Mouse (Mus musculus) cerebellum, postnatal 10 days (tissue): ENCODE results near the gene Macrod2.

Source experiments
- DNase-seq, 2 experiments: peaks; one replicate each; pipeline ENCODE4 v3.0.0; 2021; ENCODE audit warnings: mixed read lengths in 2 of 2

Gene Macrod2

DNA sequence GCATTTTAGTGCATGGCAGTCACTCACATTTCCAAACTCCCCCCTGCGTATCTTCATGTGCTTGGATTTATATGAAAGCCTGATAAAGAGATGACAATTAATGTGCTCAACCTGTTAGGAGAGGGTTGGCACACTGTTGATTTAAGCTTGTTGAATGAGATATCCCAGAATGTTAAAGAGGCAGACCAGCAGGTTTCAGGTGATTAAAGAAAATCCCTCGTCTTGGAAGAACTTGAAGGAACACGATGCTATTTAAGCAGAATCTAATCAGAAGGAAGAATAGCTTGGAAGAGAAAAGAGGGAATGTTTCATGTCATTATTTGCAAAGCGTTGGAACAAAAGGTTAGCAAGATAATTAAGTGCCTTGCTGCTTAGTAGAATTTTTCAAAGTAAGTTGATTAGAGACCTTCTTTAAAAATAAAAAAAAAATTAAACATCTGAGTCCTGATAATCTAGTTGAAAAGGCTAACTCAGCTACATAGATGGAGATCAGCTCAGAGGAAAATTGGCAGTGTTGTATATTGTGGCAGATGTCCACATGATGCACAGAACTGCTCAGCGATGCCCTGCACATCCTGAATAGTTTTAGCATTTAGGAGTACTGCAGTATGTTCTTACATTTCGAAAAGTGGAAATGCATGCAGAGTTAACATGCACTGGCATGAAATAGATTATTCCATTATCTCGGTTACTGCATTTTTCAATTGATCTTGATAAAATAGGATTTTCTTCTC lies 518.7 kb downstream of the Macrod2 start:
- DNase-seq = peak in 1 of 2 experiments; percentile 14

DNA sequence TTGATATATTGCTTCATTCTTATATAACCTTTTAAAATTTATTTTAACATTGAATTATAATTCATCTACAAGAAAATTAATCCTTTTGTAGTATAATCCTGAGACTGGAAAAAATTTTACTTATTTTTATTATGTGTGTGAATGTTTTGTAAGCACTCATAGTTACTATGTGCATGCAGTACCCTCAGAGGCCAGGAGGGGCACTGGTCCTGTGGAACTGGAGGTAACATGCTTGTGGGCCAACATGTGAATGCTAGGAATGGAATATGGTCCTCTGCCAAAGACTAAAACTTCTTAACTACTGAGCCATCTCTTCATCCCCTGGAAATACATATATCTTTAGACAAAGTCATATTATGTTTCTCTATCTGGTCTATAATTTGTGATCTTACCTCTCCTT lies 531.8 kb downstream of the Macrod2 start:
- peak in 1 of 2 experiments; percentile 10 for DNase-seq

DNA sequence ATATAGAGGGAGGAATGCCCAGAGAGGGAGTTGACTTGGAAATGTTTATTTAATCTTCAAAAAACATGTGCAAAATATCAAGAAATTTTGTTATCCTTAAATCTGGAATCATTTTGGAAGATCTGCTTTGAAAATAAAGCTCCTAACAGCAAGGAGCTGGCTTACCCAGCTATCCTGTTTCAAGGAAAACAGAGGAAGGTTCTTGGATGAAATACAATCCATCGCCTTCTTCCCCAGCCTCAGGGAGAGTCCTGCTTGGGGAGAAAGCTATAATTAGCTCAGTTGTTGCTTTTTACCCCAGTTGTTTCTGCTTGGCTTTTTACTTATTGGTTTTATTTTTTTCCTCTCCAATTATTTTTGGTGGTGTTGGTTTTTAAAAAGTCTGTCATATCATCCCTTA lies 539.4 kb downstream of the Macrod2 start:
- no peak for DNase-seq

DNA sequence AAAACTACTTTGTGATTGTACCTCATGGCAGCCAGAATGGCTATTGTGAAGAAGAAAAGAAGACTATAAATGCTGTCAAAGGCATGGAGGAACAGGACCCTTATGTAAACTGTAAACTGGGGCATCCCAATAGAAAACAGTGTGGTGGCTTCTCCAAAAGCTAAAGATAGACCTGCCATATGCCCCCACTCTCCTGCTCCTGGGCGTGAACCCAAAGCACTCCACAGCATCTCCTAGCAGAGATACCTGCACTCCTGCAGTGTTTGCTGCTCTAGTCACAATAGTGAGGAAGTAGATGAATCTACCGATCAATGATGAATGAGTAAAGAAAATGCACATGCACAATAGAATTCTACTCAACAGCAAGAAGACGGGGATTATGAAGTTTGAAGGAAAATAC lies 554.4 kb downstream of the Macrod2 start:
- DNase-seq = peak; percentile 67

DNA sequence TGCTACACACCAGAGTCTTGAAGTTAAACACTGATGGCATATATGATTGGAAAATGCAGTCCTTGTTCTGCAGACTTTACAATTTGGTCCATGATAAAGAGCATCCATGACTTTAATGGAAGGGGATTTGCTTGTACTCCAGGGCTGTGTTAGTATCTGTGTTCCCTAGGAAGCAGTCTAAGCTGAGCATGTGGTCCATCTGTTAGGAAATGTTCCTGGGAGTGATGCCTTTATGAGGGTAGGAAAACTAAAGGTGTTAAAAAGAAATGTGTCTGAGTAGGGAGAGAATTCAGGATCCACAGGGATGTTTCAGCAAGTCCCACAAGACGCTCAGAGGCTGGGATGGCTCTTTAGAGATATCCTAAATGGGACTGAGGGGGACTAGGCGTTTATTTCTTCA lies 564.1 kb downstream of the Macrod2 start:
- peak in 1 of 2 experiments; percentile 9 for DNase-seq

DNA sequence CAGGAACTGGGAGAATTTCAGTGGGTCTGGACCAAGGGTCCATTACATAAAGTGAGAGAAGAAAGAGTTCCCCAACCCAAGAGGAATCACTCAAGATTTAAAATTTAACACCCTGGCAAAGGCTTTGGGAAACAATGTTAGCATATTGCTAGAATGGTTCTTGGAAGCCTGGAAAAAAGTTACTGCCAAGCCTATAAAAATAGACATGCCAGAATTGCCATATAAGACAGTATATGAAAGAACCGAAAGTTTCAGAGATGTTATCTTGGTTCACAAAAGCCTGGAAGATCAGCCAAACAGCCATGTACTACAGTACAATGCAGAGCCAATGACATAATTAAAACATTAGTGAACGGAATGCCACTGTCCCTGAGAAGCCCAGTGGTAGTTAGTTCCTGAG lies 575.1 kb downstream of the Macrod2 start:
- no peak for DNase-seq

DNA sequence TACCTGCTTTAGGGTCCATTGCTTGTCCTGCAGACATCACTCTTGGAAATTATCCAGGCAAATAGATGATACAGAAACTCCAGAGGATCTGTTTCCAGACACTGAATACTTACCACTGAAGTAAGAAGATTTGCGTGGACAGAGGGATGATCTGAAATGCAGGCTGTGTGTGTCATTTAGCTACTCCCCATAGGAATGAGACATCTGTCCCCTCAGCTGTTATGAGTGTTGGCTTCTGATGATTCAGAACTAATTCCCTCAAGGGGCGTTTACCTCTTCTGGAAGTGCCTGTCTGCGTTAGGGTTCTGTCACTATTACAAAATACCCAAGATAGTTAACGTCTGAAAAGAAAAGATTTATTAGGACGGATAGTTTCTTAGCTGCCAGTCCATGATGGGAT lies 576.7 kb downstream of the Macrod2 start:
- no peak for DNase-seq

DNA sequence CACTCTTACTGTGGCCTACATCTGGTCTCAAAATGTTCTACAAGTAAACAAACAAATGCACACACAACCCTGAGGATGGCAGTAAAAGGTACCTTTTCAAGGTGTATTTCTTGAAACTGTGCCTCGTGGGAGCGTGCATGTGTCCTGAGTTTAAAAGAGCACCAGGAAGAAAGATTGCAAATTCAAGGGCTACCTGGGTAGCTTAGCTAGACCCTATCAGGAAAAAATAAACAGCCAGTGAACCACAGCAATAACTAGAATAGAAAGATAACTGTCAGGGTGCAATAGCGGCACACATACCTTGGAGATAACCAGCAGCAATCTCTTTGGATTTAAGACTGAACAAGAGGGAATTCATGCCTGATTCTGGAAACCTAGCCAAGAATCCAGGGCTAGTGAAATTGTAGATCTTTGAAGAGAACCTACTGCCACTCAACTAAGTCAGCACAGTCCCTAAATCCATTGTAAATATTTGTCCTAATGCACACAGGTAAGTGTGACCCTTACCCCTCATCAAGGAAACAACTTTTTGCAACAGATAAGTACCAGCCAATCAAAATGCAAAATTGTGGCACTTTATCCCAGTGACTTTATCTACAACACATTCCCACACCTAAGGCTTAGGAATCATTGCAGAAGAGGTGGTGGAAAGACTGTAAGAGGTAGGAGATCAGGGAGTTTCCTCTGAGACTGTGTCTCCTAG lies 590.7 kb downstream of the Macrod2 start:
- DNase-seq = no peak

DNA sequence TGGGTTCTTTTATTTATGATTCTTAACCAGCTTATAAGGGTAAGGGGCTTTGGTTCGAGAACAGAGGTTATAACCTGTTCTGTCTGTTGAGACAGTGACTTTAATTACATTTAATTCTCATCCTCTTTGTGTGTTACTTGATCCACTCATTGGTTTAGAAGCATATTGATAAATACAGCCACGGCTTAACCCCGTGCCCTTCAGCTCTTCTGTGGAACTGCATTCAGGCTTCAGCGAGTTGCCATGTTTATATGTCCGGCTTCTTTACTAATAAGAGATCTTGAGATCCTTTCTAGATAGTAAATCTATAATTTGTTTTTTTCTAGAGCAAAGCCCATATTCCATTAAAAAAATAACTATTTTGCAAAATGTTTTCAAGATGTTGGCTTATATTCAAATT lies 608.7 kb downstream of the Macrod2 start:
- no peak for DNase-seq

DNA sequence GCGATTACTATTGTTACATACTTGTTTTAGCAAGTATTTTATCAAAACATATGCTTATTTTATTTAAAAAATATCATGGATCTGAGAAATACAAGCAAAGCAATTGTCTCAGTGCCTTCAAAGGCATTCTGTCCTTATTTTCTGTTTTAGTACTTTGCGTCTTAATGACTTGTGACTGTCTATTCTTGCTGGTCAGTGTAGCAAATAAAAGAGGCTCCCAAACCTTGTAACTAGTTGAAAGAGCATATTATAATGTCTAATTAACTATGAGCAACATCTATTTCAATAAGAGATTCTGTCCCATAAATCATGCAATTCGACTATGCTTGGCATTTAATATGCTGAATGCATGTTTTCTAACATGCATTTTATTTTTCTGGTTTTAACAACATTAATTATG lies 609.2 kb downstream of the Macrod2 start:
- DNase-seq = no peak

DNA sequence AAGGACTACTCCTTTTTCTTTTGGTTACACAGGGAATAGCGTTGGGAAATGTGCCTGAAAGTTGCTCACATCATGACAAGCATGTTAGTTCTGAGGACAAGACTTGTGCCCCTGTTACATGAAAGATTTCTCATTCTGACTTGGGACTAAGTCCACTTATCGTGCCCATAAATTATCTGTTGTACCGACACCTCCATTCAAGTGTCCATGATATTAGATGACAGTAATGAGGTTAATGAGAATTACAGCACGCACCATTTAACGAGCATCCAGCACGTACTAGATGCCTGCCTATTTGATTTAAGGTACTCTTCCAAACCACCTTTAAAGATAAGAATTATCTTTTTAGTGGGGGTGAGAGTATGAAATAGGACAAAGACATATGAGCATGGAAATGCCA lies 610.5 kb downstream of the Macrod2 start:
- no peak for DNase-seq

DNA sequence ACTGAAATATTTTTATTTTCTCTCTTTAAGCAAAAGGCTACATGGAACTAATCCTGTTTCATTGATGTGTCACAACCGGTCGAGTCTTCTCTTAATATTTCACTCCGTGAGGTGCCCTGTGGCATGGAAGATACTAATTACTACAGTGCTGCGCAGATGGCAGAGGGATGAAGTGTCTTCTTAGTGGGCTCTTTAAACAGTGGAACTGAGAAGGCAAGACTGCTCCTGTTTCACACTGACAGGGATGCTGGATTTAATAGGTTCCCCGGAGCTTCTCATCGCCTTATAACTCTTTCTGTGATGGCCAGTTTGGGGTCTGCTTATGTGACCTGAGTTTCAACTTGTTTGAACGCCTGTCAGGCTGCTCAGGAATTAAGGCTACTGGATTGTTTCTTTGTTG lies 612.6 kb downstream of the Macrod2 start:
- DNase-seq = no peak

DNA sequence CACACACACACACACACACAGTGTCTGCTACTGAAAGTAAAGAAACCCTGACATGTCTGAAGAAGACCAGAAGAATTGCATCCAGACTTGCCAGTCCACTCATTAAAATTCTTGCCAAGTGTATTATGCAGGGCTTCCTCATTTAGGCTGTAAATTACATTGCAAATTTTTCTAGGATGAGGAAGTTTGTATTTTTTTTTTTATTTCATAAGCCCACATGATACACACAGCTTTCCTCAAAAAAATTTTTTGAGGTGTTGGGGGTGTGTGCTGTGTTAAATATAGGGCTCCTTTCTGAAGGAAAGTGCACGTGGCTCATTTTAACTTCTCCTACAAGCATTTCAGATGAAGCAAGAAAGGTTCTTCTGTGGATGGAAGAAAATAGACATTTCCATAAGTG lies 613.3 kb downstream of the Macrod2 start:
- no peak for DNase-seq

DNA sequence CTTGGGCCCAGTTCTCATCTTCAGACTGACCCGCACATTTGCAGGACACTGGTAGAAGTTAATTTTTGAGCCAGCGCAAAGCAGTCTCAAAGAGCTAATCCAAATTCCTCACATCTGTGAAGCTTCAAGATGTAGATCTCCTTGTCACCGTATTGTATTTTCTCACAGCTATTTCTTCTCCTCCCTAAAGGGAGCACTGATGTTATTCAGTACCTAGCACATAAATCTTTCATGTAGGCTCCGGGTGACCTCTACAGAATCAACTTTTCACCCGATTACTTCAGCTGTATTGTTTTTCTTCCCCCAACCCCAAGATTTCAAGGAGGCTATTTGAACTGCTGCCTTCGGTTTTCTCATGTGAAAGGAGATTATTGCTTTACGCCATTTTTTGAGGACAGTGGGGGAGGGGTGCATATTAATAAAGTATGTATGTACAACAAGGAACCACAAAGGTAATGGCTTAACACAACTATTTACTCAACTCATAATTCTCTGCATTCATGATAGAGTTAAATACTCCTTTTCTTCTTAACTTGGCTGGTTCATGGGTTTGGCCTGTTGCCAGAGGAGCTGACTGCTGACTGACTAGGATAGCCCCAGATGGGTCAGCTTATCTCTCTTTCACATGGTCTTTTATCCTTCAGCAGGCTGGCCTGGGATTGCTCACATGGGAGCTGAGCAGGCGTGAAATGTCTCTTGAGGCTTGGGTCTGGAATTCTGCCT lies 618.5 kb downstream of the Macrod2 start:
- peak; percentile 70 for DNase-seq

DNA sequence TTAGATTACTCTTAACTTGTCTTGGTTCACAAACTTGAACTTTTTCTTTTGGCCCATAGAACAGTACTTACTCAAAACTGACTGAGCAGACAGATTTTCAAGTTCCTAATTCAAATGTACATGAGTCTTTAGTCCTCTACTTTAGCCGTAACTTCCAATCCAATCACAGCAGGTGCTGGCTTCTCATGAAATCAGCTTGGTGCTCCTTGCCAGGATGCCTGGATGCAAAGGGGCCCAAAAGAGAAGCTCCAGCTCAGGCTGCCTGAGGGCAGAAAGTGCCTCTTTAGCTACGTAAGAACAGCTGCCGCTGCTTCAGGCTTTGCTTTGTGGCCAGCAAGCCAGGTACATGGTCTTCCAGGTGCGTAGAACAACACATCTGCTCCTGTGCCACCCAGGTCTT lies 627.9 kb downstream of the Macrod2 start:
- peak; percentile 26 to 59 for DNase-seq

DNA sequence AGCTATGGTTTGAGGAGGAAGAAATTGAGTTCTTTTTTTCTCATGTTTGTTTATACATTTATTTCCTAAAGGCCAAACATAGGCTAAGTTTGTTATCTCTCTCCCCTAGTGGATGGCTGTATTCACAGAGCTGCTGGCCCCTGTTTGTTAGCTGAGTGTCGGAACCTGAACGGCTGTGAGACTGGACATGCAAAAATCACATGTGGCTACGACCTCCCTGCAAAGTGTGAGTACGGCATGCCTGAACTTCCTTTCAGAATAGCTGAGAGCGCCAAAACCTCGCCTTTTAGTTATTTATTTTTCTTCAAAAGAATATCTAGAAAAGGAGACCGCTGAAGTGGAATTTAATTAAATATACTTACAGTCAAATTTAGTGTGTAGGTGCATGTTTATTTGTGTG lies 628.8 kb downstream of the Macrod2 start:
- no peak for DNase-seq

DNA sequence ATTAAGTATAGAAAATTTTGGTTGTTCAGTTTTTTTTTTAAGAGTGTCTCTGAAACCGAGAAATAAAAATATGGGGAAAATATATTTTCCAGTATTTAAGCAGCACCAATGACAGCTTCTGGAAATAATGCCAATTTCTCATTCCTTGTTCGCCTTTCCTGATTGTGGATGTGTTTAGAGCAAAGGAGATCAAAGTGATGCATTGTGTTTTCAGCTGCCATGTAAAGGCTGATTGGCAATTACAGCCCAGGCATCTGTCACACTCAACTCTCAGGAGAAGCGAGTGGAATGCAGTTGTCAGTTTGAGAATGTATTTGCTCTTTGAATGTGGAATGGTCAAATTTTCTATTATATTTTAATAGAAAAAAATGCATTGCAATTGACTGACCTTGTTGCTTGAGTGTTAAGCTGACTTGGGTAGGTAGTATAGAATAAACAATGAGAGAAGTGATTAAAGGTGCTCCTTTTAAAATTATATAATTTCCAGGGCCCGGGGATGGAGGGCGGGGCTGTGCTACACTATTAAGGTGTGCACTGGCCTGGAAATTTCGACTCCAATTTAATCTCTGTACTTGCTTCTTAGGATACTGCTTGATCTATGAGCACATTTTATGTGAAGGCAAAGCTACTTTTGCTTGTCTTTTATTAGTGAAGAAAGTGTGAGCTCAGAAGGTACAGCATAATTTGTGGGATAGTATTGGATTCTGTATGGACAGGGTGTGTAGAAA lies 629.4 kb downstream of the Macrod2 start:
- DNase-seq = no peak

DNA sequence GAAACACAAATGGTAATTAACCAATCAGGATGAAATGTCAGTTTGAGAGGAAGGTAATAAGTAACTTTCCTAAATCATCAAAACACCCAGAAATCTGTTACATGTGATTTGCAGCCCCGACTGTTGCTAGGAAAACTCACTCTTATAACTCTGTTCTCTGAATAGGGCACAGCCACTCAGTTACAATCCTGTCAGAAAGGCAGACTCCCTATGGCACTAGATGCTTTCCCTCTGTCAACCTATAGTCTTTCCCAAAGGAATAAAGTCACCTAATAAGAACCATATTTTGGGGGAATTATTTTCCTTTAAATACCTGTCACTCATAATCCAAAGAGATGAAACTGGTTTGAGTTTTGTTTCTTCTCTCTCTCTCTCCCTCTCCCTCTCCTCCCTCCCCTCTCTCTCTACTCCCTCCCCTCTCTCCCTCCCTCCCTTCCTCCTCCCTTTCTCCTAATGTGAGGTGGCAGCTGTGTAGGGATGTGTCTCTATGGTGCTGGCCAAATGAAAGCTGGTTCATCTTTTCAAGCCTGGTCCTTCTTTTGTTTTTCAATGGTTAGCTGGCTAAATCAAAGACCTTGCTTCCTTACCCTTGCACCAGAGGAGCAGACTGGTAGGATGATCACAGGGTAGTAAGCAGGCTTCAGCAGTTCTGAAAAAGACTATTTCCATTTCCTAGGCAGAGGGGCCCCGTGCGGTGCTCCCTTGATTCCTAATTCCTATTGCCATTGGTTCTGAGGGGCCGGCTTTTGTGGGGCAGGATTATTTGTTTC lies 661.8 kb downstream of the Macrod2 start:
- DNase-seq = peak; percentile 11 to 12

DNA sequence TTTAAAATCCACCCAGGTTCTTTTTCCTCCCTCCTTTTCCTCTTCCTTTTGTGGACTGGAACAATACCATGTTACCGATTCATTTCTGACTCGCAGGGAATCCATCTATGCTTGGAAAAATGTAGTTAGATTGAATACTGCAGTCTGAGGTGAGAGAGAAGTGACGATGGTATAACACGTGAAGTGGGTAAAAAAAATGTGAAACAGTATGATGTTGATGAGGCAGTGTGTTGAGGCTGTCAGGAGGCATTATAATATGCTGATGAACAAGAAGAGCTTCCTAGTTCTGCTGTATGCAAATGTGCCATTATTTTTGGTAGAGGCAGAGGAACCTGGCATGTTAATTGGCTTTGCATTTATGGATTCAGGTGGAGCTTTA lies 662.3 kb downstream of the Macrod2 start:
- DNase-seq = no peak

DNA sequence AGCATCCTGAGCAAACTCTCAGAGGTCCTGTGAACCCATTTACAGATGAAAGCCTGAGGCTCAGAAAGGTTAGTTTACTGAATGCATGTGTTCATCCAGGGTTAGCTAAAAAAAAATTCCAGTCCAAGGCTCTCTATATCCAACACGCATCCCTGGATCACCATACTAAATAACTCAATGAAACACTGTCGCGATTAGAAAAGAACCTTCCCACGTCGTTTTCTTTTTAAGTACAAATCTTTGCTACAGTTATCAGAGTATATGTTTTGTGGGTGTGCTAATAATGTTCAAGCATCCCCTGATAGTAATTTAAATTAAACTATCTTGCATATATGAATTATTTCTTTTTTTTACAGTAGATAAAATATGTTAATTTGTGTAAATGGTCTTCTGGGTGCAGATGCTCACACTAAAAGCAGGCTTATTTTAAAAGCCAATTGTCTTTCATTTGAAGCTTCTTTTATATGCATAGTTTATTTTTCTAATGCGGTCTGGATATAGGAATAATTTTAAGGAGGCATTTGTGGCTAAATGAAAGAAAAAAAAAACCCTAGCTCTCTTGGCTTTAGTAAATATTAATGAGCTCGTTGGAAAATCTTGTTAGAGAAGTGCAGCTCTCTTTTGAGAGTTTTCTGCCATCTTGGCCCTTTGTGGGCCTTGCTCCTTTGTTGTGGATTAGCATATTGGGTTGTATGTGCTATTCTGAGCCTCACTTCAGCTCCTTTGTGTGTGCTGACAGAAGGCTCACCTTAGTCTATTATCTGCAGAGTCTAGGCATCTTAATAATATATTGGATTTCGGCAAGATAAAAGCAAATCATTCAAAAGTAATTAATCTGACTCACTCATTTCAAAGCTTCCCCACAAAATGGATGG lies 679.1 kb downstream of the Macrod2 start:
- DNase-seq = no peak

DNA sequence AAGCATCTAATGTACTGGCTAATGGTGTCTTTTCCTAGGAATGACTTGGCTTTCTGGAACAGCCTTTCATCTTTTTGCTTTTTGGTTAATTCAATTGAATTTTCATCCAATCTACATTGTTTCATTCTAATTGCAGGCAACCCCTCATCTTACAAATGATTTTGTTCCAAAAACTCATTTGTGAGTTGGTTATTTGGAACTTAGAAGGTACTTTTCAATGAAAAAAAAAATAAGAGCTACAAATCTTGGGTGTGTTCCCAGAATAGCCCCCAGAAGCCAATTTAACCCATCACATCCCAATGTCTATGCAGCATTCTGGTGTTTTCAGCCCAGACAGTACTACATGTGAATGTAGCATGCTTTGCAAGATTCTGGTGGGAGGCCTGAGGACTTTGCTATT lies 683.1 kb downstream of the Macrod2 start:
- peak; percentile 25 to 45 for DNase-seq
